Mouse (Mus musculus): ENCODE results near the gene Selenoh.

DNA sequence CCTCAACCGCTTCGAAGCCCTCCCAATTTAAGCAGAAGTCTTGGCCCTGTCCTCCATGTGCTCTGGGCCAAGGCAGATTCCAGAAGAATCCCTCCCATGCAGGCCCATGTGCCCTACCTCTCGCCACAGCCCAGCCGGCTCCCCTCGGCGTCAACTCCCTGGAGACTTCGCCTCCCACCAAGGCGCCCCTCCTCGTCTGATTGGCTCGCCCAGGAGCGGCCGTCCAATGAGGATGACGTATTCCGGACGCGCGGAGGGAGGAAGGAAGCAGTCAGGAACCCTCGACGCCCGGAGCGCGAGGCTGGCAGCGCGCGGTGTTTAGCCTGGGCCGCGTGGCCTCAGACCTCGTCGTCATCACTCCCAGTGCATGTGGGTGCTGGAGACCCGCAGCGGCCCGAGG is 11.8 kb downstream of the Selenoh start, which contains the start of gene Btbd18:
- TF ChIP-seq CTCF (IDR thresholded peaks at IDR 0.05) (no peak), EP300 (IDR thresholded peaks at IDR 0.05) (no peak)
